Mouse (Mus musculus) natural killer cell, adult 2 months (primary cell): Measurements from ENCODE around the gene Gkn3.

Source experiments
- DNase-seq, 2 experiments: peaks; one replicate each; pipeline ENCODE4 v3.0.0; 2022; ENCODE audit warnings: low spot score in 2 of 2

The Gkn3 gene

GRCm38 (mm10) chr6:87354441-87354840, 34.3 kb downstream of the Gkn3 start:
- no peak for DNase-seq

DNA sequence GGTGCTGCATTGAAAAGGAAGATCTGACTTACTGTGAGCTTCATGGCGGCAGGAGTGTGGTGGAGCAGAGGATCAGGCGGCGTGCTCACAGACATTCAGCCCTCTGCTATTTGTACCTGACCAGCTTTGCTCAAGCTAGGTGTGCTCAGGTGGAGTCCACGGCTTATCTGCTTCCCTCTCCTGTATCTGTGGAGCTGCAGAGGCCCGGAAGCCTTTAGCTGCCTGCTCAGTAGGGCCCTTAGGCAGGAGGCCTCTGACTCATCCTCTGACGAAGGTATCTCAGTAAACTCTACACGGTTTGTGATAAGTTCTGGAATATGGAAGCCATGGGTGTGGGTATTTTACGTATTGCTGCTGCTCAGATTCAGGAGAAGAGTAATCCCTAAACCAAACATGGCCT, 37.9 kb downstream of the Gkn3 start, which contains the start of gene Gkn1:
Gkn1 (minus strand) TSS at position 114 of the 400 bp plus-strand sequence.
- no peak for DNase-seq

DNA sequence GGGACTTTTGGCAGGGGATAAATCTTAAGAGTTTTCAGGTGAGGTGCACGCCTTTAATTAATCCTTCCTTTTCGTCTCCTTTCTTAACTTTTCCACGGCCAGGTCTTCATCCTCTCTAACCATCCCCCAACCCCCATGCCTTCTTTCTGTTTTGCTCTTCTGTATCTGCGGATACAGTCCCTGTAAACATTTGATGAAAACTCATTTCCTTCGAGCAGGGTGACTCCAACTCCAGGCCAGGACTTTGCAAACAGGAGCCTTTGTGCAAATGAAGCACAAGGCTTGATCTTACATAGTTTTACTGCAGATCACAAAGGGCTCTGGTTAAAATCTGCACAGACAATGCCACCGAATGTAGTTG, 52.8 kb downstream of the Gkn3 start:
- DNase-seq = no peak

DNA sequence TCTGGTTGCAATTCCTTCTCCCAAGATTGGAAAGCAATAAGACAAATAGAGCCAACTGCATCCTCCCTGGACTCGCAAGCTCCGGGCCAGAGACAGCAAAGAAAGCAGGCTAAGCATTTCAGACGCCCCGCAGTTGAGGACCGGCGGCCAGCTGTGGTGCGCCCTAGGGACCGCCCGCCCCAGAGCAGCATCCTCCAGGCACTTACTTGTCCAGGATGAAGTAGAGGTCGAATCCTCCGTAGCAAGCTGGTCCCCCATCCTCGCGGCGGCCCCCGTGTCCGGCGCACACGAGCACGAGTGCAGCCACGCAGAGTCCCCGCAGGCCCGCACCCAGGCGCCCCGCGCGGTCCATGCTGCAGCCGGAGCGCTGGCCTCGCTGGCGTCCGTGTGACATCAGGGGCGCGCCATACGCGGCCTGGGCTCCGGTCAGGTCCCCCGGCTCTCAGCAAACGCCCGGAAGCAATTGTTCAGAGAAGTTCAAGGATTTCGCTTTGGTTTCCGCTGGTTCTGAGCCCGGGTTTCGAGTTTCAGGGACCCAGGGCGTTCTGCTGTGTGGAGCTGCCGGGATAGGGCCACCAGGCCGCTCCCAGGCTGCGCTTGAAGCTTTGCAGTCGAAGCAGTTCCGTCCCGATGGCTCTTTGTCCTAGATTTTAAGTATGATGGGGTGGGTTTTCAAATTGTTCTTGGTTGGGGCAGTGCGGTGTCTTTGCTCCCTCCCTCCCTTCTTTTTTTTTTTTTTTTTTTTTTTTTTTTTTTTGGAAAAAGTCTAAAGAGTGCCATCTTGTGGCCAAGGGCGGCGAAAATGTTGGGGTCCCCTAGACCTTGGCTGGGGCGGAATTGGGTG, 53.4 kb downstream of the Gkn3 start, which contains the start of gene Antxr1:
Antxr1 (minus strand) TSS at position 731 of the 844 bp plus-strand sequence.
- DNase-seq = peak; percentile 9 to 21

DNA sequence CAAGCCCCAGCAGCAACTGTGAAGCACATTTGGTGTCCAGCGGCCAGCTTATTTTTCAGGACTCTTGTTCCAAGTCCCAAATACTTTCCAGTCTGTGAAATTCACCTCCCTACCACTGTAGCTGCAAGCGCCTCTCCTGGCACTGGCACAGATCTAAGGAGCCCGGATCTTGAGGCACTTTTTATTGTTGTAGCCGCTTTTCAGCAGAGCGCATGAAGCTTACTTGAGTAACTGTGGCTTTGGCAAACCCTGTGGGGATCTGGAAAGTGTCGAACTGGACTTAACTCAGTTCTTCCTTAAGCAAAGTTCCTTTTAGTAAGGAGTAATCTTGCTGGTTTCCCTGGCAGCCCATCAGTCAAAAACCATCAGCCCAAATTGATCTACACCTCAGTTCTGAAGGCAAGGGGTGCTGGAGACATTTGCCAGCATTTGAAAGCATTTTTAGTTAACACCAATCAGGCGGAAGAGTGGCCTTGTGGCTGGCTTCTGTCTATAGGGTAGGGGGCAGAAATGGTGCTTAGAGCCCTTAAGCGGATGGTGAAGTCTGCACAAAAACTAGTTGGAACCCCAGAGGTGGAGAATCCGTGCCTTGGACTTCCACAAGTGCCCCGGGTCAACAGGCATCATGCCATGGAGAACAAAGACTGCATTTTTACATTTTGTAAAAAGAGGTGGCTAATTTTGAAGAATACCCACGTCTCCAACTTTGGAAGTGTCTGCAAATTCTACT, 54.2 kb downstream of the Gkn3 start:
- DNase-seq = no peak
